Mouse (Mus musculus) hindbrain, postnatal 0 days (tissue): ENCODE data around the gene Spty2d1. TPM values are rescaled to one million over a fixed set of nuclear protein-coding genes. Genes with fewer than 3 reads are reported as not detected.
A peak's percentile ranks its signal among the peaks of the same experiment; 100 is the strongest.
"Not testable (repeated sequence)": the region's sequence is repeated elsewhere in the genome, so short reads cannot be mapped to it uniquely, and the experiment has no call there.

ENCODE experiments used
- ATAC-seq: fragments of 200-750 bp; cut with Nextera tagmentation; 2 replicates; pipeline ENCODE4 v1.8.0; 2017; ENCODE audit warnings: mild to moderate bottlenecking, moderate TSS enrichment, moderate library complexity
- DNase-seq: peaks from one replicate; pipeline ENCODE4 v3.0.0-alpha.2; 2015; ENCODE audit warnings: low spot score
- H3K27ac ChIP-seq: fragments of 300-500 bp; sonication (generic); 2 replicates; pipeline ENCODE4 v1.5.1; 2014; ENCODE audit warnings: mild to moderate bottlenecking
- H3K27me3 ChIP-seq: fragments of 300-500 bp; sonication (generic); 2 replicates; pipeline ENCODE4 v1.6.1; 2014; ENCODE audit warnings: low read length, mixed read lengths; ENCODE audit not compliant: insufficient read depth
- H3K36me3 ChIP-seq: fragments of 300-500 bp; sonication (generic); 2 replicates; pipeline ENCODE4 v1.6.1; 2014; ENCODE audit warnings: low read length, mixed read lengths; ENCODE audit not compliant: insufficient read depth
- H3K4me1 ChIP-seq: fragments of 300-500 bp; sonication (generic); 2 replicates; pipeline ENCODE4 v1.6.1; 2014; ENCODE audit warnings: antibody characterized with exemption, low read length, mixed read lengths; ENCODE audit not compliant: insufficient read depth
- H3K4me2 ChIP-seq: fragments of 300-500 bp; sonication (generic); 2 replicates; pipeline ENCODE4 v1.6.1; 2014; ENCODE audit warnings: low read depth, mild to moderate bottlenecking, low read length, moderate library complexity, mixed read lengths
- H3K4me3 ChIP-seq: fragments of 300-500 bp; sonication (generic); 2 replicates; pipeline ENCODE4 v1.5.1; 2014; ENCODE audit warnings: low read length
- H3K9ac ChIP-seq: fragments of 300-500 bp; sonication (generic); replicated peaks from 2 replicates; pipeline ENCODE4 v1.6.1; 2014; ENCODE audit warnings: mild to moderate bottlenecking, low read length, moderate library complexity, mixed read lengths
- H3K9me3 ChIP-seq: fragments of 300-500 bp; sonication (generic); 2 replicates; pipeline ENCODE4 v1.6.1; 2016; ENCODE audit warnings: low read length, mixed read lengths
- CTCF ChIP-seq: IDR thresholded peaks from 2 replicates; pipeline ENCODE4 v1.5.1; 2016; ENCODE audit warnings: antibody characterized with exemption, control low read depth, low read depth
- WGBS: fragments of 180-500 bp; shearing (Covaris S2); extraction: QIAGEN DNeasy Blood & Tissue Kit; methylation state at CpG from one replicate; pipeline ENCODE4 v1.1.7; 2014; 5-methylcytosine and 5-hydroxymethylcytosine counted together
- polyA plus RNA-seq: library from polyadenylated mRNA; unstranded; fragments of >200 nt; fragmentation: Nextera tagmentation; extraction: Ambion mirVana; gene quantifications from 2 replicates; pipeline ENCODE4 v1.2.1, GENCODE M21; 2015
- total RNA-seq: library from RNA; depleted of rRNA; stranded (reverse); fragments of >200 nt; gene quantifications from 2 replicates; pipeline ENCODE4 v1.2.3, GENCODE M21; 2014

Gene Spty2d1
- total and polyA plus RNA-seq, 2 experiments from 2014 or later = 5.8 to 9.1 TPM

GRCm38 (mm10) chr7:47034785-47035384, 26.7 kb upstream of the Spty2d1 start:
- WGBS = 92% methylated on average over 4 of the region's 4 CpGs
- H3K9me3 ChIP-seq = no peaks in the 10 kb centered on the region
- no peak for TF ChIP-seq CTCF
- H3K4me2 ChIP-seq = no peak overlapping the region
- no peak overlapping the region for H3K4me3 ChIP-seq
- H3K36me3 ChIP-seq = no peaks in the 10 kb centered on the region
- ATAC-seq (no peak), DNase-seq (no peak)
- H3K27me3 ChIP-seq = no peaks in the 10 kb centered on the region
- H3K9ac ChIP-seq = no peak overlapping the region
- no peak overlapping the region for H3K27ac ChIP-seq
- no peaks in the 10 kb centered on the region for H3K4me1 ChIP-seq

GRCm38 (mm10) chr7:47031371-47031770, 23.2 kb upstream of the Spty2d1 start:
- WGBS = 75% methylated on average over 4 of the region's 4 CpGs
- H3K36me3 ChIP-seq = no peaks in the 10 kb centered on the region
- no peak overlapping the region for H3K4me2 ChIP-seq
- ATAC-seq = no peak
- no peak overlapping the region for H3K4me3 ChIP-seq
- no peak for TF ChIP-seq CTCF
- no peaks in the 10 kb centered on the region for H3K9me3 ChIP-seq
- H3K27me3 ChIP-seq = no peaks in the 10 kb centered on the region
- H3K4me1 ChIP-seq = no peaks in the 10 kb centered on the region
- DNase-seq = no peak
- H3K27ac ChIP-seq = no peak overlapping the region
- H3K9ac ChIP-seq = no peak overlapping the region

GRCm38 (mm10) chr7:47030517-47031193, 22.4 kb upstream of the Spty2d1 start:
- Histone ChIP-seq H3K9ac (no peak overlapping the region), H3K4me1 (no peaks in the 10 kb centered on the region), H3K4me2 (no peak overlapping the region), H3K27me3 (no peaks in the 10 kb centered on the region), H3K9me3 (no peaks in the 10 kb centered on the region), H3K36me3 (no peaks in the 10 kb centered on the region), H3K27ac (no peak overlapping the region), H3K4me3 (no peak overlapping the region)
- ATAC-seq (no peak), DNase-seq (peak; percentile 6)
- no peak for TF ChIP-seq CTCF
- WGBS = 70% methylated on average over 9 of the region's 9 CpGs

GRCm38 (mm10) chr7:47027520-47027919, 19.3 kb upstream of the Spty2d1 start:
- WGBS = 97% methylated on average over 1 of the region's 1 CpGs
- no peak for TF ChIP-seq CTCF
- H3K27me3 ChIP-seq = no peaks in the 10 kb centered on the region
- H3K4me3 ChIP-seq = no peak overlapping the region
- no peaks in the 10 kb centered on the region for H3K4me1 ChIP-seq
- H3K9me3 ChIP-seq = no peaks in the 10 kb centered on the region
- H3K27ac ChIP-seq = no peak overlapping the region
- no peaks in the 10 kb centered on the region for H3K36me3 ChIP-seq
- no peak overlapping the region for H3K9ac ChIP-seq
- no peak overlapping the region for H3K4me2 ChIP-seq
- no peak for DNase-seq
- no peak for ATAC-seq

GRCm38 (mm10) chr7:47026899-47027298, 18.7 kb upstream of the Spty2d1 start:
- not testable (repeated sequence) for H3K4me2 ChIP-seq, H3K9me3 ChIP-seq, H3K4me3 ChIP-seq, H3K9ac ChIP-seq, H3K4me1 ChIP-seq, H3K36me3 ChIP-seq, DNase-seq, H3K27me3 ChIP-seq, ATAC-seq, H3K27ac ChIP-seq
- WGBS = 76% methylated on average over 3 of the region's 3 CpGs

GRCm38 (mm10) chr7:47025429-47025828, 17.2 kb upstream of the Spty2d1 start:
- Histone ChIP-seq H3K36me3 (no peaks in the 10 kb centered on the region), H3K27ac (no peak overlapping the region), H3K4me2 (no peak overlapping the region), H3K9me3 (no peaks in the 10 kb centered on the region), H3K27me3 (no peaks in the 10 kb centered on the region), H3K4me3 (no peak overlapping the region), H3K9ac (no peak overlapping the region), H3K4me1 (no peaks in the 10 kb centered on the region)
- no peak for TF ChIP-seq CTCF
- whole genome bisulfite sequencing = 53% methylated on average over 9 of the region's 9 CpGs
- DNase-seq (no peak), ATAC-seq (no peak)

GRCm38 (mm10) chr7:47024454-47024853, 16.2 kb upstream of the Spty2d1 start:
- DNase-seq (no peak), ATAC-seq (no peak)

More at GRCm38 (mm10) chr7:47024454-47024853, 16.2 kb upstream of the Spty2d1 start:
- no peaks in the 10 kb centered on the region for H3K4me1 ChIP-seq
- no peaks in the 10 kb centered on the region for H3K27me3 ChIP-seq
- no peak for TF ChIP-seq CTCF
- H3K9ac ChIP-seq = no peak overlapping the region
- H3K4me3 ChIP-seq = no peak overlapping the region
- no peaks in the 10 kb centered on the region for H3K36me3 ChIP-seq
- H3K27ac ChIP-seq = no peak overlapping the region
- H3K4me2 ChIP-seq = no peak overlapping the region
- 87% methylated on average over 7 of the region's 7 CpGs for WGBS
- no peaks in the 10 kb centered on the region for H3K9me3 ChIP-seq
